Mouse (Mus musculus) limb, embryonic 14.5 days (tissue): ENCODE data around the gene Pifo. TPM values are rescaled to one million over a fixed set of nuclear protein-coding genes. Genes with fewer than 3 reads are reported as not detected.
"Not testable (repeated sequence)": the region's sequence is repeated elsewhere in the genome, so short reads cannot be mapped to it uniquely, and the experiment has no call there.

Experiments
- ATAC-seq: fragments of 200-750 bp; cut with Nextera tagmentation; 2 replicates; pipeline ENCODE4 v1.8.0; 2017; ENCODE audit warnings: low read depth, moderate number of reproducible peaks, moderate TSS enrichment; ENCODE audit not compliant: low FRiP score
- DNase-seq: peaks from one replicate; pipeline ENCODE4 v3.0.0-alpha.2; 2015; ENCODE audit warnings: low spot score
- H3K27ac ChIP-seq: fragments of 300-500 bp; sonication (generic); replicated peaks from 2 replicates; pipeline ENCODE4 v1.5.1; 2014; ENCODE audit warnings: low read depth, mild to moderate bottlenecking, low read length, moderate library complexity, mixed read lengths
- H3K27me3 ChIP-seq: fragments of 300-500 bp; sonication (generic); 2 replicates; pipeline ENCODE4 v1.6.1; 2014; ENCODE audit warnings: low read length, mixed read lengths; ENCODE audit not compliant: control insufficient read depth, insufficient read depth
- H3K36me3 ChIP-seq: fragments of 300-500 bp; sonication (generic); 2 replicates; pipeline ENCODE4 v1.6.1; 2014; ENCODE audit warnings: mild to moderate bottlenecking, low read length, moderate library complexity, mixed read lengths; ENCODE audit not compliant: control insufficient read depth, insufficient read depth
- H3K4me1 ChIP-seq: fragments of 300-500 bp; sonication (generic); 2 replicates; pipeline ENCODE4 v1.6.1; 2014; ENCODE audit warnings: antibody characterized with exemption, low read length, mixed read lengths; ENCODE audit not compliant: control insufficient read depth, insufficient read depth
- H3K4me2 ChIP-seq: fragments of 300-500 bp; sonication (generic); replicated peaks from 2 replicates; pipeline ENCODE4 v1.6.1; 2014; ENCODE audit warnings: low read depth, mild to moderate bottlenecking, low read length, moderate library complexity; ENCODE audit not compliant: severe bottlenecking
- H3K4me3 ChIP-seq: fragments of 300-500 bp; sonication (generic); replicated peaks from 2 replicates; pipeline ENCODE4 v1.5.1; 2014; ENCODE audit warnings: low read length
- H3K9ac ChIP-seq: fragments of 300-500 bp; sonication (generic); 2 replicates; pipeline ENCODE4 v1.6.1; 2014; ENCODE audit warnings: mild to moderate bottlenecking, low read depth, low read length, moderate library complexity; ENCODE audit not compliant: severe bottlenecking
- H3K9me3 ChIP-seq: fragments of 300-500 bp; sonication (generic); 2 replicates; pipeline ENCODE4 v1.6.1; 2016; ENCODE audit warnings: low read length; ENCODE audit not compliant: control insufficient read depth
- POLR2A ChIP-seq: fragments of 200-500 bp; IDR thresholded peaks from 2 replicates; pipeline ENCODE4 v1.8.0; 2012; ENCODE audit warnings: inconsistent platforms, mild to moderate bottlenecking, moderate library complexity, borderline replicate concordance; ENCODE audit not compliant: insufficient read depth, insufficient read length; ENCODE audit errors: extremely low read depth
- WGBS: fragments of 180-500 bp; shearing (Covaris S2); extraction: QIAGEN DNeasy Blood & Tissue Kit; methylation state at CpG from one replicate; pipeline ENCODE4 v1.1.7; 2014; 5-methylcytosine and 5-hydroxymethylcytosine counted together
- polyA plus RNA-seq, 2 experiments: library from polyadenylated mRNA; depleted of rRNA in 1 of 2; stranded (reverse) in 1 of 2; unstranded in 1 of 2; fragments of >200 nt; fragmentation: Nextera tagmentation in 1 of 2; extraction: Ambion mirVana in 1 of 2; gene quantifications; 2 replicates each; pipeline versions ENCODE4 v1.2.1 to v1.2.3; 2012 to 2014

The Pifo gene
- polyA plus RNA-seq, 2 experiments: 0.09 TPM; not detected in 1

- no peak overlapping the region for H3K4me3 ChIP-seq
- no peaks in the 10 kb centered on the region for H3K27me3 ChIP-seq
- whole genome bisulfite sequencing: 30% methylated on average over 4 of the region's 4 CpGs
- no peaks in the 10 kb centered on the region for H3K36me3 ChIP-seq
- no peaks in the 10 kb centered on the region for H3K9me3 ChIP-seq
- H3K9ac ChIP-seq: no peak overlapping the region
- peak; percentile 37; the same call in 1 of the 2 replicates for ATAC-seq
- H3K4me1 ChIP-seq: no peaks in the 10 kb centered on the region
- H3K27ac ChIP-seq: no peak overlapping the region
- H3K4me2 ChIP-seq: no peak overlapping the region
- no peak for TF ChIP-seq POLR2A
- DNase-seq: peak; percentile 80
Observed at GRCm38 (mm10) chr3:105991653-105992283, 22.7 kb downstream of the Pifo start.

DNA sequence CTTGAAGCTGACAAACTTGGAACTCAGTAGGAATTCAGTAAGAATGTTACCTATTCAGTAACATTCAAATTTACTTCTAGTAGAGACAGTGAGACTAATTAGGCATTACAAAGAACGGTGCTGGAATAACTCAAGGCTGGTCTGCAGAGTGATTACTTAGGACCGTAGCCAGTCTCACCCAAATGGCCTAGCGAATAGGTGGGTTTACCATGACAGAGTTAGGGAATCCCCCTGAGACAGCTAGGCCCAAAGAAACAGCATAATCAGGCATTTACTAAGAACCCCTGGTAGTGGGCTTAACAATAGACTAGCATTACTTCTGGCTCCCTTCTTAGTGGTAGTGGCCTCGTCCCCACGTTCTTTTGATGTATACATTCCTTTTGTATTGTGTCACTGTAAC lies 24.8 kb downstream of the Pifo start:
- not testable (repeated sequence) for H3K9me3 ChIP-seq, H3K9ac ChIP-seq, H3K36me3 ChIP-seq, ATAC-seq, DNase-seq, H3K27ac ChIP-seq, H3K4me1 ChIP-seq, H3K4me2 ChIP-seq, H3K27me3 ChIP-seq, H3K4me3 ChIP-seq
- 58% methylated on average over 5 of the region's 5 CpGs for WGBS

DNA sequence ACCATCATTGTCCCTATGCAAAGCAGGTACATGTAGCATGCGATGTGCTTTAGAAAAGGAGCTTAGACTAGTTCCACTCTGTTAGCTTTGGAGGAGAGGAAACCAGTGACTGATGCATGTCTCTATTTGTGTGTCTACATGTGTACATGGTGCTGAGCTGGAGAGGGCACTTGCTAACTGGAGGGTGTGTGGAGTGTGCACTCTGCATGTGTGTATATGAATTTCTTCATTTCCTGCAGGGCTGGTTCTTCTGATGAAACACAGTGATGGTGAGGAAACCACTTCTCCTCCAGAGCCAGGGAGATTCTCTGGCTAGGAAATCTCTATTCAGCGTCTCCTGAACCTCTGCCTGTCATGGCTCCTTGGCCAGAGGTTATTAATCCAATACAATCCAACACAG lies 40.3 kb downstream of the Pifo start:
- WGBS: 91% methylated on average over 2 of the region's 2 CpGs
- ATAC-seq: no peak
- Histone ChIP-seq H3K4me2 (no peak overlapping the region), H3K27ac (no peak overlapping the region), H3K36me3 (peaks cover 13% of the 10 kb centered on the region), H3K9me3 (no peaks in the 10 kb centered on the region), H3K4me3 (no peak overlapping the region), H3K4me1 (no peaks in the 10 kb centered on the region), H3K9ac (no peak overlapping the region), H3K27me3 (no peaks in the 10 kb centered on the region)
- no peak for TF ChIP-seq POLR2A
- no peak for DNase-seq

DNA sequence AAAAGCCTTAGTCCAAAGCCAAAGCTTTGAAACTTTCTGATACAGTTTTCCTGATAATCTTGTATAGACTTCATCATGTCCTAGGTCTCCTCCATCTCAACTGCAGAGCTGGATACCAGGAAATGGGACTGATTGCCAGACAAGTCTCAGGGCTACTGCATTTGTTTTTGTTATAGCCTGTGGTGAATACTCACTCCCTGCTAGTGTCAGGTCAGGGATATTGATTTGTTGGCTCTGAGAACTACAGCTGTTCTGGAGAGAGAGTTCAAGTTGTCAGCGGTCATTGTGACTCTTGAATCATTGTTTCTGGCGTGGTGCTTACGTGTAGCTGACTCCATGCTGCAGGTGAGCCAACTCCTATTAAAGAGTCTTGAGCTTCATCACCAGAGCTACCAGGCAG lies 41.0 kb downstream of the Pifo start, which contains the start of gene Ovgp1:
Ovgp1 (plus strand) TSS at position 301 of the 400 bp plus-strand sequence.
- Histone ChIP-seq H3K9me3 (no peaks in the 10 kb centered on the region), H3K27ac (no peak within 1 kb of the TSS), H3K27me3 (no peaks in the 10 kb centered on the region), H3K4me3 (no peak within 1 kb of the TSS), H3K9ac (no peak within 1 kb of the TSS), H3K4me1 (no peaks in the 10 kb centered on the region), H3K4me2 (no peak within 1 kb of the TSS), H3K36me3 (peaks cover 20% of the 10 kb centered on the region)
- ATAC-seq (no peak), DNase-seq (no peak)
- TF ChIP-seq POLR2A: no peak
- WGBS: 74% methylated on average over 3 of the region's 3 CpGs

GRCm38 (mm10) chr3:105971831-105972446 lies 42.5 kb downstream of the Pifo start:
- Histone ChIP-seq H3K27ac (no peak overlapping the region), H3K4me1 (no peaks in the 10 kb centered on the region), H3K4me3 (no peak overlapping the region), H3K9ac (no peak overlapping the region), H3K9me3 (no peaks in the 10 kb centered on the region), H3K36me3 (peaks cover 34% of the 10 kb centered on the region), H3K27me3 (no peaks in the 10 kb centered on the region), H3K4me2 (no peak overlapping the region)
- ATAC-seq: no peak
- WGBS: 80% methylated on average over 5 of the region's 5 CpGs
- no peak for TF ChIP-seq POLR2A
- no peak for DNase-seq
